Mouse (Mus musculus): ENCODE measurements around the gene Nprl2.
A peak's percentile ranks its signal among the peaks of the same experiment; 100 is the strongest.

Gene Nprl2

GRCm38 (mm10) chr9:107541474-107542351 is at the start of gene Nprl2, which contains the start of gene Cyb561d2:
Gene Nprl2, plus strand, starts transcription at chr9:107542226.
Gene Cyb561d2, minus strand, starts transcription at chr9:107542193.
- DNase-seq (ENCODE audit: low spot score in 2 of 2): peak; percentile 94 to 96

DNA sequence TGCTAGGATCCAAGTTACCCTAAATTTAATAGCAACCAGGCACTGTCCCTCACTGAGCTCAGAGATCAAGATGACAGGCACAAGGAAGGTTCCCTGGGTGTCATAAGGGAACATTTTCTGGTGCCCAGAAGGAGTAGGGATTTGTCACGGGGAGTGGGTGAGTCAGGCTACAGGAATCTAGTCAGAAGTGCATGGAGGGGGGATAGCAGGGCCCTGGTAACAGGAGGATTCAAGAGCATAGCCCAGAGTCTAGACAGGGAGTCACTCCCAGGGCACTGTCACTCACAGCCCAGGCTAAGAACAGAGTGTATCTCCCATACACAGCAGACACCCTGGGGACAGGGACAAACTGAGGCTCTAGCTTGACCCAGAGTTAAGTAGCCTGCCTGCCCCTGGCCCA is 48.5 kb upstream of the Nprl2 start:
- no peak for DNase-seq (ENCODE audit: low spot score in 2 of 2)

DNA sequence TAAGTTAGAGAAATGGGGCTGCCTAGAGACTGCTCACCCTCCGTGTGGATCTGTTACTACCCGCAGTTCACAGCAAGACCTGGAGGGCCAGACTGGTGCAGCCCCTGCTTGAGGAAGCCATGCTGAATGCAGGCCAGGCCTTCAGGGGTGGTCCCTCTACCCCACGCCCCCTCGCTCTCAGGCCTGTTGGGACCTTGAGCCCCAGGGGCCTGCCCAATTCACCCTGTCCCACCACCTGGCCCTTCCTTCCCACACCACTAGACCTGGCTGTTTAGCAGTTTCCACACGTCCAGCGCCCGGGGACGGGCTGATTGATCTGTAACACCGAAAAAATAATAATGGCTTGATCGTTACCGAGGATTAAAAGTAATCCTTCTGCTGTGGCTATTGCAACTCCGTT is 47.8 kb upstream of the Nprl2 start:
- no peak for DNase-seq (ENCODE audit: low spot score in 2 of 2)

DNA sequence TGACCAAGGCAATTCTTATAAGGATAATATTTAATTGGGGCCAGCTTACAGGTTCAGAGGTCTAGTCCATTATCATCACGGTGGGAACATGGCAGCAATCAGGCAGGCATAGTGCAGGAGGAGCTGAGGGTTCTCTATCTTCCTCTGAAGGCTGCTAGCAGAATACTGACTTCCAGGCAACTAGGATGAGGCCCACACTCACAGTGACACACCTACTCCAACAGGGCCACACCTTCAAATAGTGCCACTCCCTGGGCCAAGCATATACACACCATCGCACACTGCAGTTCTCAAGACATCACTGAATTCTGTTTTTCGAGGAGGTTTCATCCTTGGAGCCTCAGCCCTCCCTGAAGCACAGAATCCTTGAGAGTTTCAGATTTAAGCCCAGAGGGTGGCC is 45.7 kb upstream of the Nprl2 start:
- no peak for DNase-seq (ENCODE audit: low spot score in 2 of 2)

DNA sequence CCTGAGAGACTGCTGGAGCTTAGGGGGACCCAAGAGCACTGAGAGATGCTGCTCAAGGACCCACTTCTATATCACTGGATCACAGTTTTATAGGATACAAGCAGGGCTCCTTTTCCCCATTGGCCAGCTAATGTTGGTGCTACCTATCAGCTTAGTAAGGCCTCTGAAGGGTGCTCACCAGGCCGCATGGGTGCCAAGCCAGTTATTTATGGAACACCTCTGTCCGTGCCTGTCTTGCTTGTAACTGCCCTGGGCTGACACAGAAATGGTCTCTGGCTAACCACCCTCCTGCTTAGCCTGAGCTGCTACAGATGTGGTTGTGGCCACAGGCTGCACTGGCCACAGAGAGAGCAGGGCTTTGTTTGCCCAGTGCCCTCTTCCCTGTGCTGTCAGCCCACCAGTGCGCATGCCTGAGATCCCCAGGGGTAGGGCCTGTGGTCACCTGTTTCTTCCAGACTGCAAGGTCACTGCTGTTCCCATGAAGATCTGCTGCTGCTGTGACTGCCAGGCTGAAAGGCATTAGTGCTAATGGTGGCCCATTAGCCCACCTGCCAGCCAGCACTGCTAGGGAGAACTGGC is 41.2 kb upstream of the Nprl2 start:
- no peak for DNase-seq (ENCODE audit: low spot score in 2 of 2)

DNA sequence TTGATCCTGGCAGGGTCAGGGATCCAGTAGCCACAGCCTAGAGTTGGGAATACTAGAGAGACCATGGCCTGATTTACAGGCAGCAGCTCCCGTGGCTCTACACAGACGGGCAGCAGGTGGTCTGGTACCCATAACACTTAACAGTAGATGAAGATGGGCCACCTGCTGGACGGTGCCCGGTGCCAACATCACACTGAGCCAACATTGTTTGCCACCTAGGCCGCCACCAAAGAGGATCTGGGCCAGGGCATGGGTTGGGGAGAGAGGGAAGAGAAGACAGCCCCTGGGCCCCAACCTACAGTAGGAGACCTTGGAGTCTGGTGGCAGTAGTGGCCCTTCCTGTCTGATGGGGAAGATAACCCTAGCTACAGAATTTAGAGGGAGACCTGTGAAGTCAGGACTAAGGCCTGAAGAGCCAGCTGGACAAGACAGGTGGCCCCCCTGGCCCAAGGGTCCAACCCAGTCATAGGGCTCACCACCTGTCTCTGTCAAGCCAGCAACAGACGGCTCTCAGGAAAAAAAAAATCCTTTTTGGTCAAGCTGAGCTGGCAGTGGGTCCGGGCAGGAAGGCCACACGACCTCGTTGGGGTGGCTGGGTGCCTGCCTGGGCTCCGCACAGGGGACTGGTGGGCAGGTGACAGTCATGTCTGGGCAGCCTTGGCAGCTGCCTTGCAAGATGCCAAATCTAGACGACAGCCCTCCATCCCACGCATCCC is 39.7 kb upstream of the Nprl2 start:
- no peak for DNase-seq (ENCODE audit: low spot score in 2 of 2)

DNA sequence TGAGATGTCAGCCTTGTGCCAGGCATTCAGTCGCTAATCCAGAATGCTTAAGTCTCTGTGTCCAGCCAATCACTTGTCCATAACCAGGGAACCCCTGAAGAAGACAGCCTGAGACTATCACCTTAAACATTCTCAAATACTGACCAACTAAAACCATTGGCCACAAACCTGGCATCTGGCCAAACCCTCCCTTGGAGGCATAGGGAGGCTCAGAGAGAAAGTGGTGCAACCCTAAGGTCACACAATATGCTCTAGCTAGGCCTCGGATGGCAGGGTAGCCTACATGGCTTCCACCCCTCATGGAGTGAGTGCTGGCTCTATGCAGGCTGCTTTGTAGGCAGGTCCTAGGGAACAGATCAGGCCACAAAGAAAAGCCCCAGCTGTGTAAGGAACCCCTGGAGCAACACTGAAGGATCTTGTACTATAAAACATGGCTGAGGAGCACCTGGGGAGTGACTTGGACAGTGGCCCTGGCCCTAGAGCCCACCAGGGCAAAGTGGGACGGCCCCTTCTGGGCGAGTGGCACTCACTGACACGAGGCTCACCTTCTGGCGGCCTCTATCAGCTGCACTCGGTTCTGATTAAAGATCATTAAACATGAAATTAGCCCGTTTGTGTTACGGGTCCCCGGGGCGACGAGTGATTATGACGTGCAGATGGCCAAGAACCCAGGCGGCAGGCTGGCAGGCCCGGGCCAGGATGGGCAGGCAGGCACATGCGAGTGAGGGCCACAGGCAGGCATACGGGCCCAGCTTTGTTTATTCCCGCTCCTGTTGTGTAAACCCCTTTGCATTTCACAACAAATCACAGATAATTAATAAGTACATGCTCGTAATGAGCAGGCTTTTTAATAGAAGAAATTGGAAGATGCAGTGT is 37.1 kb upstream of the Nprl2 start:
- no peak for DNase-seq (ENCODE audit: low spot score in 2 of 2)

DNA sequence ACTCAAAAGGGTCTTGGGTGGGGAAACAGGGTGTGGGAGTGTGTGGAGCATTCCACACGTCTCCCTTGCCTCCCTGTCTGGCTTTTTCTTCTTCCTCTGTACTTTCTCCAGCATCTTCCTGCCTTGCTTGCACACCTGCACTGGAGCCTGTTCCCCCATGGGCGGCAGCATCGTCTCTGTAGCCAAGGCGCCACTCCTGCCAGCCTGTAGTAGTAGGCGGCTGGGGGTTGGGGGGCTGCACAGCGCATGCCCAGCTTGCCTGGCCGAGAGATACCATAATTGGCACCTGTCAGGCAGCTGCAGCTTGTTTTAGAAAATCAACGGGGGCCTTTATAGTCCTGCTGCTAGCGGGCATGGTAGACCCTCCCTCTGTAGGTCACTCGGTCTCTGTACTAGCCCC is 33.8 kb upstream of the Nprl2 start:
- DNase-seq (ENCODE audit: low spot score in 2 of 2): no peak

DNA sequence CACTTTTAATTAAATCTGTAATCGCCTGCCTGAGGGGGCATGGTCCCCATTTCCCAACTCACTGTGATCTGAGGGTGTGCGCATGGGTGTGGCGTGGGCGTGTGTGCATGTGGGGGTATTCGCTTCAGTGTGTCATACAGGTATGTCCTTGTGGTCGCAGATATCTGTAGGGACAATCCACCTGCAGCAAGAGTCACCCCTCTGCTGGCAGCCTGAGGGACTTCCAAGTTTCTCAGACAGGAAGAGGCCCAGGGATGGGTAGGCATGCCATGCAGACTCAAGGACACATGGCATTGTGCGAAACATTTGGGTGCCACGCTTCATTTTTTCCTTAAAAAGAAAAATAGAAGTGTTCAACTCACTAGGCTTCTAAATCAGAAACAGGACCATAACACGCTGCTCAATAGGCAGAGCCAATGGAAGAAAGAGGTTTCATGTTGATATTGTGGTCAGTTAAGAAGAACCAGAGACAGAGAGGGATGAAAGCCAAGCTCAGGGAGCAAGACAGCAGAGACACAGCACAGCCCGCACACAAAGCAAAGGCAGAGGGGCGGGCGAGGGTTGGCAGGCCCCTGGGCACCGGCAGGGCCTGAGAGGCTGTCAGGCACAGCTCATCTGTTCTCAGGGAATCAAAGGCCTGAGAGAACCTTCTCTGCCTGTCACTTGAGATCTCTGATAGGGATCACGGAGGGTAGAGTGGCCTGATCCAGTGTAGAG is 31.5 kb upstream of the Nprl2 start:
- no peak for DNase-seq (ENCODE audit: low spot score in 2 of 2)

DNA sequence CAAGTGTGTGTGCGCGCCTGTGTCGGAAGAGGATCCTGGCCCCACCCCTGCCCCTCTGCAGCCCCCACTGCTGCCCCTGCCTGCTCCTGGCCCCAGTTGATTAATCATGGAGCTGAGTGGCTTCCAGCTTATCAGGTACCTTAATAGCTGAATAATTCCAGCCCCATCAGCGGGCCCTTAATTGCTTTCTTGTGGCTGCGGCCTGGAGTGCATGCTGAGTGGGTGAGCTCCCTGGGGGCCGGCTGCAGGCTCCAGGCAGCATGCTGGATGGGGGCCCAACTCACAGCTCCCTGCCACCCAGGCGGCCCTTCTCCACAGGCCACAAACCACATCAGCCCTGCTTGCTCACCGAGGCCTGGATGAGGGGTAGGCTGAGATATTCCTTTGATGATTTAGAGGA is 30.6 kb upstream of the Nprl2 start:
- no peak for DNase-seq (ENCODE audit: low spot score in 2 of 2)

DNA sequence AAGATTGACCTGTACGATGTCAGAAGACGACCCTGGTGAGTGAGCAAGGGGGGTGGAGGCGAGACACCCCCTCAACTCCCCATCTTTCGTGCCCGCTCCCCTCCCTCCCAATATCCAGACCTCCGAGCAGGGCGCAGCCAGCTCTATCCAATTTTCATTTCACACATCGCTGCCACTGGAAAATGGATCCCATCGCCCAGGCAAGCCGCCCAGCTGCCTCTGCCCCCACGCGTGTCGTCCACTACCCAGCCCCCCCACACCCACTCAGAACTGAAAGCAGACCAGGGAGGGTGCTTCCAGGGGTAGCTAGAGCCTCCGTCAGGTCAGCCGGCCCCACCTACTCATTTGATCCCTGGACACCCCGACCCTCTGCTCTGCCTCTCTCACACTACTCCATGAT is 29.7 kb upstream of the Nprl2 start:
- DNase-seq (ENCODE audit: low spot score in 2 of 2): no peak

- peak; percentile 76 to 81 for DNase-seq (ENCODE audit: low spot score in 2 of 2)
Observed at GRCm38 (mm10) chr9:107514303-107514955, 27.6 kb upstream of the Nprl2 start.

DNA sequence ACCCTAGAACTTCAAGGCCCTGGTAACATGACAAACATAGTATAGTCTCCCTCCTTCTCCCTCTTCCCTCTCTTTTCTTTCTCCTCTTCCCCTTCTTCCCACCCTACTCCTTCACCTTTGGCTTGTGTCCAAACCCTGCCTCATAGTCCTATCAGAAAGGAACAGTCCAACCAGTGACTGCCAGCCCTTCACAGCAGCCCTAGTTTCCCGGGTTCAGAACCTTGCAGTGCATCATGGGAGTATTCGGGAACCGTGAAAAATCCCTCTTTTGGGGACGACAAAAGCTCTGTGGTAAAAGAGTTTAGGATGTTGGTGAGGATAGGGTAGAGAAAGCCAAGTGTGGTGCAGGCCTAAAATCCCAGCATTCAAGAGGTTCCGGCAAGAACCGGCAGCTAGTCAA is 21.7 kb upstream of the Nprl2 start:
- DNase-seq (ENCODE audit: low spot score in 2 of 2): no peak

GRCm38 (mm10) chr9:107521190-107521589 is 20.8 kb upstream of the Nprl2 start:
- no peak for DNase-seq (ENCODE audit: low spot score in 2 of 2)

GRCm38 (mm10) chr9:107521711-107522399 is 20.2 kb upstream of the Nprl2 start:
- DNase-seq (ENCODE audit: low spot score in 2 of 2): no peak

DNA sequence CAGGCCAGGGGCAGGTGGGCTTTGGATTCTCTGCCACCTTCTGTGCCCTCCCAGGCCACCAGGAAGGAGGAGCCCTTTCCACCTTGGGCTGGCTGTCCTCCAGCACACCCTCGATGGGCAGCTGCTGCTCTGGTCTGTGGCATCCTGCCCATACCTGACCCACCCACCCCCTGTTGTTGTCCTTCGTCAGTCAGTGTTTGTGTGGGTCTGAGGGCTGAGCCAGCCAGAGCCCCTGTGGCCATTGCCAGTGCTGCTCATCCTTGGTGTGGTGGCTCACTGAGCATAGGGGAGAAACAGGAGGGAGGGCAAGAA is 19.7 kb upstream of the Nprl2 start:
- no peak for DNase-seq (ENCODE audit: low spot score in 2 of 2)

DNA sequence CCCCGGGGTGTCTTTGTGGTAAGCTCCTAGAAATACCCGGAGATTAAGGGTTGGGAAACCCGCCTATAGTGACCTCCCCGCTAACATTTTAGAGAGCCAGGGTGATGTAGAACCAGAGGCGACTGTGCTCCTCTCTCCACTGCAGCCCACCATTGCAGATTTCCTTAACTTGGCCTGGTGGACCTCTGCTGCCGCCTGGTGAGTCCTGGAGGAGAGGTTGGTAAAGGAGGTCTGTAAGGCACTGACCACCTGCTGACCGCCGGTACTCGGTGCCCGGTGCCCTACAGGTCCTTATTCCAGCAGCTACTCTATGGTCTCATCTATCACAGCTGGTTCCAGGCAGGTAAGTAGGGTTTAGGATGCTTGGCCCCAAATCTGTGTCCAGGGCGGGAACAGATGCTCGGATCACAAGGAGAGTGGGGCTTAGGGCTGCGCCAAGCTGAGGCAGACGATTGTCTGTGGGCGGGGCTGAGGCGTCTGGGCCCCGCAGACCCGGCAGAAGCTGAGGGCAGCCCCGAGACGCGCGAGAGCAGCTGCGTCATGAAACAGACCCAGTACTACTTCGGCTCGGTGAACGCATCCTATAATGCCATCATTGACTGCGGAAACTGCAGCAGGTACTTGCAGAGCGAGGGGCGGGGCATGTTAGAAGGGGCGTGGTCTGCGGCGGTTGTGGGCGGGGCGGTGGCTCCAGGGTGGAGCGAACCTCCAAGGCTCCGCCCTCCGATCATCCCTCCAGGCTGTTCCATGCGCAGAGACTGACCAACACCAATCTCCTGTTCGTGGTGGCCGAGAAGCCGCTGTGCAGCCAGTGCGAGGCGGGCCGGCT is 15.6 kb upstream of the Nprl2 start:
- DNase-seq (ENCODE audit: low spot score in 2 of 2): peak; percentile 74 to 79

DNA sequence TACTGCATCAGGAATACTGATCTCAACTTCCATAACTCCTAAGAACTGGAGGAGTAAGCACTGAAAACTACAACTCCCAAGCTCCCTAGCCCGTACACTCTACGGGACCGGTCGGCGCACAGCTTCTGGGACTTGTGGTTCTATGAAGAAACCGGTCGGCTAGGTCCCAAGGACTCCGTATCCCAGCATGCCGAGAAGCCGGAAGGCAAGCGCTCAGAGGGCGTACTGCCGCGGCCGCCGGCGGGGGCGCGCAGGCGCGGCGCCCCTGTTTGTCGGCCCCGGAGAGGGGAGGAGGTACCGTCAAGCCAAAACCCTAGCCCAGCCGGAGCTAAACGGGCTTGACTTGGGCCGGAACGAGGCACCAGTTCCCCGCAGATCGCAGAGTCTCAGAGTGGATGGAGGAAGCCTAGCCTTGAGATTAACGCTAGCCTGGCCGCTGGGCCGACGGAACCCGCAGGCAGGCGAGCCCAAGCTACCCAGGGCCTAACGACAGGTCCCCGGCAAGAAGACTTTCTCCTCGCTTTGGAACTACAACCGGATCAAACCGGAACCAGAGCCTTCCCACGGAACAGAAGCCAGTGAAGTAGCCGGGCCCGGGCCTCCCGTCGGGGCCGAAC is 8.1 kb upstream of the Nprl2 start, which contains the start of gene Tmem115:
Tmem115 (plus strand) TSS at position 155 of the 617 bp plus-strand sequence.
- peak; percentile 90 to 93 for DNase-seq (ENCODE audit: low spot score in 2 of 2)
